Mouse (Mus musculus) C2C12 (cell line): ENCODE data around the gene Megf11.

Experiments used
- CEBPB ChIP-seq: IDR thresholded peaks from one replicate; pipeline ENCODE4 v1.6.1; 2011; ENCODE audit warnings: low read depth, mild to moderate bottlenecking, control low read depth, moderate library complexity
- CTCF ChIP-seq: IDR thresholded peaks from one replicate; pipeline ENCODE4 v1.5.1; 2011; ENCODE audit not compliant: control insufficient read depth, insufficient read depth, insufficient read length
- MAX ChIP-seq: IDR thresholded peaks from one replicate; pipeline ENCODE4 v1.6.1; 2011; ENCODE audit warnings: mild to moderate bottlenecking, control low read depth
- MYOG ChIP-seq: IDR thresholded peaks from one replicate; pipeline ENCODE4 v1.6.1; 2011; ENCODE audit not compliant: control insufficient read depth, insufficient read length; ENCODE audit errors: extremely low read depth
- USF1 ChIP-seq: IDR thresholded peaks from one replicate; pipeline ENCODE4 v1.6.1; 2011; ENCODE audit warnings: low read depth, mild to moderate bottlenecking, control low read depth, moderate library complexity

DNA sequence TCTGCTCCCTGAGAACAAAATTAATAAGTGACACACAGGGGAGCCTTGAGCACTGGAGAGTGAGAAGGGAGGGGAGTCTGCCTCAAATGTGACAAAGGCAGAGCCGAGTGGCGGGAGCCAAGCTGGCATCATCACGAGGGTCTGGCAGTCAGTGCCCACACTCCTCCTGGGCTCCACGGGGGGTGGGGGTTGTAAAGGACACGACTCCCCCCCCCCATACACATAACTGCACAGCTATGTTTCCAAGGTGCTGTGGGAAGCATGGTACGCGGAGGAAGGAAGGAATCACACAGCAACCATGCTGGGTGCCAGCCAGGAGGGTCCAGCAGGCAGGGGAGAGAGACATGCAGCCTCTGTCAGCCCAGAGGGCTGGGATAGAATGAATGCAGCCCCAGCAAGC lies 170.2 kb downstream of the Megf11 start:
- TF ChIP-seq CTCF = no peak
- no peak for TF ChIP-seq USF1
- no peak for TF ChIP-seq MYOG
- TF ChIP-seq CEBPB = no peak
- no peak for TF ChIP-seq MAX
